Mouse (Mus musculus) ES-E14 (cell line): Measurements from ENCODE around the gene Cage1.

ENCODE experiments used
- CHD2 ChIP-seq: IDR thresholded peaks from 2 replicates; pipeline ENCODE4 v1.6.1; 2014; ENCODE audit warnings: mild to moderate bottlenecking, low read depth, low read length, inconsistent platforms
- HCFC1 ChIP-seq: IDR thresholded peaks from 2 replicates; pipeline ENCODE4 v1.6.1; 2012; ENCODE audit warnings: low read length, inconsistent platforms, borderline replicate concordance; ENCODE audit not compliant: insufficient read depth
- MAFK ChIP-seq: IDR thresholded peaks from 2 replicates; pipeline ENCODE4 v1.6.1; 2014; ENCODE audit warnings: mild to moderate bottlenecking, low read depth, low read length, inconsistent platforms; ENCODE audit not compliant: insufficient read depth
- ZC3H11A ChIP-seq: IDR thresholded peaks from 2 replicates; pipeline ENCODE4 v1.6.1; 2012; ENCODE audit warnings: low read depth, mild to moderate bottlenecking, inconsistent platforms, low read length, borderline replicate concordance
- ZNF384 ChIP-seq: IDR thresholded peaks from 2 replicates; pipeline ENCODE4 v1.6.1; 2012; ENCODE audit warnings: low read depth, low read length, inconsistent platforms

GRCm38 (mm10) chr13:37986166-37986565 is 50.7 kb downstream of the Cage1 start:
- TF ChIP-seq ZC3H11A = no peak
- TF ChIP-seq HCFC1 = no peak
- no peak for TF ChIP-seq CHD2
- no peak for TF ChIP-seq MAFK
- no peak for TF ChIP-seq ZNF384
